Mouse (Mus musculus) adrenal gland, postnatal 10 days (tissue): ENCODE data around the gene Cacna2d2. TPM values are rescaled to one million over a fixed set of nuclear protein-coding genes. Genes with fewer than 3 reads are reported as not detected.

Experiments used
- DNase-seq: peaks from one replicate; pipeline ENCODE4 v3.0.0; 2021; ENCODE audit warnings: mixed read lengths
- total RNA-seq, 2 experiments: library from RNA; stranded (reverse); gene quantifications; 2 replicates each; pipeline ENCODE4 v1.2.3; 2021

Gene Cacna2d2
- total RNA-seq, 2 experiments from 2014 or later: 4.1 to 4.7 TPM

DNA sequence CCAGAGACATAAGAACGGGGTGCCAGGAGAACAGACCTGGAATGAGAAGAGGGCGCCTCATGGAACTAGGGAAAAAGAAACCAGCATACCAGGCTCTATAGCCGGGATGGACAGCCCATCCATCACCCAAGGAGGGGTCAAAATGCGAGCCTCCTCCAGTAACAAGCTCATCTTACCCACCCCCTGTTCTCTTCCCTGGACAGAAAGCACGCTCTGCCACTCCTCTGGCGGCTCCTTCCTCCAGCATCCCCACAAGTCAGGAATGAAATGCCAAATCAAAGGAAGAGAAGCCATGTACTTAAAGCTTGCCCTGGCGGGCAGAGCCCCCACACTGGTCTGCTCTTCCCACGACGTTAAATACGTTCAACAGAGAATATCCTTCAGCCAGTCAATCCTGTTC, 141.6 kb downstream of the Cacna2d2 start:
- DNase-seq: no peak

DNA sequence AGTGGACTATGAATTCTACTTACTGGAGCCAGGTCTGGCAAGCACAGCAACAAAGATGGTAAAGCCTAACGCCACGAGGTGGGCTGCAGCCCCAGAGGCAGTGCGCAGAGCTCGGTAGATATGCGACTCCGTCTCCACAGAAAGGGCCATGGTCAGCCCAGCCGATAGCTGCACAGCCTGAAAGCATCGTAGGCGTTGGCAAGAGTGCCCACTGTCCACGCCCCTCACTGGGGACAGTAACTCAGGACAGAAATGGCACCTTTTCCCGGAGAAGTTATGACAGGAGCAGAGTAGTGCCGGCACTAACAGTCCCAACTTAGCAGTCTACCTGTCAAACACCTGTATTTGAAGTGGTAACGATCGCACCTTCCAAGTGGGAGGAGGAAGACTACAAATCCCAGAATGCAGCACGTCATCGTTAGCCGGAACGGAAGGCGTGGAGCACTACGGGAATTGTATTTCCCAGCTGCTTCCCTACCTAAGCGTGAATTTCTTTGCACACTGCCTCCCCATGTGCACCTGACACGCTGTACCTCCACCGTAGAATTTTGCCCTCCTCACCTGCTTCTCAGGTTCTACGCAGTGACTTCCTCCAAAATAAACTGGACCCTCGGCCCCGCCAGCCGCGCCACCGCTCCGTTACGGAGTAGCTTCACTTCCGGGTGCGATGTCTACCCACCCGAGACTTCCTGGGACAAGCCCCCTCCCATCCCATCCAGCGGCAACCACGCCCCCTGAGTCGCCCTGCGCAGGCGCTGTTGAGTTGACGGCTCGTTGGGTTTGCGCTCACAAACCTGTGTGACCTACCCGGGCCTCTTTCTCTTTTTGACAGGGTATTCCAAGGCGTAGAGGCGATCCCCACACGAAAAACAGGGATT, 142.3 kb downstream of the Cacna2d2 start, which contains the start of the genes Cyb561d2 and Nprl2:
Gene Cyb561d2 (minus strand): TSS at position 720 of the 878 bp plus-strand sequence.
Gene Nprl2 (plus strand): TSS at position 753 of the 878 bp plus-strand sequence.
- peak; percentile 96 for DNase-seq

DNA sequence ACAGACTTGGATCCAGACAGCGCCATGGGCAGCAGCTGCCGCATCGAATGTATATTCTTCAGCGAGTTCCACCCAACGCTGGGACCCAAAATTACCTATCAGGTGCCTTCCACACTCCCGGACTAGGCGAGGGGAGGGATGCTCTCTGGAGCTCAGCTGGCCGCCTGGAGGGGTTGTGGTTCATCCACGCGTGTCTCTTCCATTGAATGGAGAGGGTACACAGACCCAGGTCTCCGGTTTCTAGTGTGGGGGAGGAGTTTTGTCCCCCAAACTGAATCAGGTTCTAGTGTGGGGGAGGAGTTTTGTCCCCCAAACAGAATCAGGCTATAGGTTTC, 142.9 kb downstream of the Cacna2d2 start:
- DNase-seq: no peak

DNA sequence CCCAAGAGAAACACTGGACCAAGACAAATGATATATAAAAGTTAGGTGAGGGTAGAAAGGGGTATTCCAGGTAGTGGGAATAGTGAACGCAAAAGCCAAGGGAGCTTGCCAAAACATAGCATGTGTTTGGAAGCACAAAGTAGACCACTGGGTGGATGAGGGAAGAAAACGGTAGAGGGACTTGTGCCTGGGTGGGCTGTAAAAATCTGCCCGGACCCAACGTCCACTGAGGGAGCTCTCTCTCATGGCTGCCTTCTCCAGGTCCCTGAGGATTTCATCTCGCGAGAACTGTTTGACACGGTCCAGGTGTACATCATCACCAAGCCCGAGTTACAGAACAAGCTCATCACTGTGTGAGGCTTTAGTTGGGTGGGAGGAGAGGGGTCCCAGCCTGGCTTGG, 143.3 kb downstream of the Cacna2d2 start:
- DNase-seq: no peak

DNA sequence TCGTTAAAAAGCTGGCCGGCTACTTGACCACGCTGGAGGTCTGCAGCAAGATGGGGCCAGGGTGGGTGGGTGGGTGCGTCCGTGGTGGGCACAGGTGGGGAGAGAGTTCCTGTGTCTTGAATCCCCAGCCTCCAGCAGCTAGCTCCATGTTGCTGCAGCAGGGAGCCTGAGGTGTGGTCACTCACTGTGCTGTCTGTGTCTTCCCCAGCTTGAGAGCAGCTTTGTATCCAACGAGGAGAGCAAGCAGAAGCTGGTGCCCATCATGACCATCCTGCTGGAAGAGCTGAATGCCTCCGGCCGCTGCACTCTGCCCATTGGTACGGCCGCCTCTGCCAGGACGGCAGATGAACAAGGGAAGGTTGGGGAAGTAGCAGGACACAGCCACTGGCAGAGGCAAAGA, 143.9 kb downstream of the Cacna2d2 start:
- DNase-seq: no peak

DNA sequence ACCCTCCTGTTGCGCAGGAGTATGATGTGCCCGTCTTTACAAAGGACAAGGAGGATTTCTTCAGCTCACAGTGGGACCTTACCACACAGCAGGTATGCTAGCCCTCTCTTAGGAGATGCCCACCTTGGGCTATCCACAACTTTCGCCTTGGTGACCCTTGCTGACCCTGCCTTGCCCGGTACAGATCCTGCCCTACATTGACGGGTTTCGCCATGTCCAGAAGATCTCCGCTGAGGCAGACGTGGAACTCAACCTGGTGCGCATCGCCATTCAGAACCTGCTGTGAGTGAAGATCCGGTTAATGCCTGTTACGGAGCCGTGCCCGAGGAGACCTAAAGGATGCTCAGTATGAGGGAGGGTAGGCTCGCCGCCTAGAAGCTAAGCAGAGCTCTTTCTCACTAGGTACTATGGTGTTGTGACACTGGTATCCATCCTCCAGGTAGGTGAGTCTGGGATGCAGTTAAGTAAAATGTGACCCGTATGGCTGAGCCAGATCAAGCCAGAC, 144.8 kb downstream of the Cacna2d2 start:
- no peak for DNase-seq

DNA sequence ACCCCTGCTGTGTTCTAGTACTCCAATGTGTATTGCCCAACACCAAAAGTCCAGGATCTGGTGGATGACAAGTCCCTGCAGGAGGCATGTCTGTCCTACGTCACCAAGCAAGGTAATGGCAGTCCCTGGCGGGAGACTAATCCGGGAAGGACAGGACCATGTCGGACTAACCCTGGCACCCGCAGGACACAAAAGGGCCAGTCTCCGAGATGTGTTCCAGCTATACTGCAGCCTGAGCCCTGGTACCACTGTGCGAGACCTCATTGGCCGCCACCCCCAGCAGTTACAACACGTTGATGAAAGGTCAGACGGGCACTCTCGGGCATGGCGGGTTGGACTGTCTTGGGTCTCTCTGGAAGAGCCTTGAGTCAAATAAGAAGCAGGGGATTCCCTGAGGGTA, 145.3 kb downstream of the Cacna2d2 start:
- no peak for DNase-seq

DNA sequence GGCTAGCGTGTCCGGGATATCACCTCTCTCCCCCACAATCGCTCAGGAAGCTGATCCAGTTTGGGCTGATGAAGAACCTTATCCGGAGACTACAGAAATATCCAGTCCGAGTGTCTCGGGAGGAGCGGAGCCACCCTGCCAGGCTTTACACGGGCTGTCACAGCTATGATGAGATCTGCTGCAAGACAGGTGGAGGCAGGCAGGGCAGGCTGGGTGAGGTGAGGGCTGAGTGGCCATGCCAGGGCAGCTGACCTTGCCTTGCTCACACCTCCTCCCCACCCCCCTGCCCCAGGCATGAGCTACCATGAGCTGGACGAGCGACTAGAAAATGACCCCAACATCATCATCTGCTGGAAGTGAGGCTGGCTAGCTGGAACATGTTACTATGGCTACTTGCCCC, 145.8 kb downstream of the Cacna2d2 start:
- DNase-seq: no peak

DNA sequence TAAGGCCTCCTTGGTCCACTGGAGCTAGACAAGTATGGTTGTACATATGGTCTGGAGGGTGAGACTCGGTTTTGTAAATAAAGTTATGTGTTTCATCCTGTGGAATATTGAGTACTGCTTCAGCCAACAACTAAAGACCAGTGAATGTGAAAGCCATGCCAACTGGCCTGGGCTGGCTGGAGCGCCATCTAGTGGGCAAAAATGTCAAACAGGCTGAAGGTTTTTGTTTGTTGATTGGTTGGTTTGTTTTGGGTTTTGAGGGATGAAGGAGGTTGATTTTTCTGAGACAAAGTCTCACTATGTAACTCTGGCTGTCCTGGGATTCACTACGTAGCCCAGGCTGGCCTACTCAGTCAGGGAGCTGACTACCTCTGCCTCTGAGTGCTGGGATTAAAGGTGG, 146.2 kb downstream of the Cacna2d2 start:
- peak; percentile 88 for DNase-seq

DNA sequence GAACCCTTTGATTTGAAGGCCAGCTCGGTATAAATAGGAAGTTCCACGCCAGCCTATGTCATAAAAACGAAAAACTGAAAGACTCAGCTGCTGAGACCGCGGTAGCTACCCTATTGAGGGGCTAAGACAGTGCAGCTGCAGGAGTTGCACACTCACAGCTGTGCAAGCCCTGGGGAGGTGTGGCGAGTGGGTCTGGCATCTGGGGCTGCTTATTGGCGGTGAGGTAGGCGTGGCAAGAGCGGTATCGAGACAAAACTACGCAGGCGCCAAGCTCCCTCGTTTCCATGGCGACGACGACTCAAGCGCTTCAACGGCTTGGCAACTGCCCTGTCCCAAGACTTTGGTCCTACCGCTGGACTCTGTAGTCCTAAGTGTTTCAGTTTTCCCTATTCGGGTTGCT, 147.6 kb downstream of the Cacna2d2 start, which contains the start of gene Zmynd10:
Gene Zmynd10 (plus strand): TSS at position 273 of the 400 bp plus-strand sequence.
- DNase-seq: peak; percentile 93

DNA sequence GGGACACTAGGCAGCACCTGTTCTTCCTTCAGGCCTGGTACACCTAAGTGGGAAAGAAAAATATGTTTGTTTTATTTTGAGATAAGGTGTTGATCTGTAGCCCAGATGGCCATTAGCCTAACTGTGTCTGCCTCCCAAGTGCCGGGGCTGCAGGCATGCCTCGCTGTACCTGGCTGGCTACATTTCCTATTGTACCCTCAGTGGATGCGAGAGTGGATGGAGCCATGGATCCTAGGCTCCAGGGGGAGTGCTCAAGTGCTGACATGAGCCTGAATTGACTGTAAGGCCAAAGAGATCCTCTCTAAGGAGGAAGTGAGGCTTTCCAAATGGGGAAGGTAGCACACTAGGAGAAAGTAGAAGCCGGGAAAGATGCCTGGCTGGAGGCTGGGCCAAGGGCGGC, 148.5 kb downstream of the Cacna2d2 start:
- no peak for DNase-seq

DNA sequence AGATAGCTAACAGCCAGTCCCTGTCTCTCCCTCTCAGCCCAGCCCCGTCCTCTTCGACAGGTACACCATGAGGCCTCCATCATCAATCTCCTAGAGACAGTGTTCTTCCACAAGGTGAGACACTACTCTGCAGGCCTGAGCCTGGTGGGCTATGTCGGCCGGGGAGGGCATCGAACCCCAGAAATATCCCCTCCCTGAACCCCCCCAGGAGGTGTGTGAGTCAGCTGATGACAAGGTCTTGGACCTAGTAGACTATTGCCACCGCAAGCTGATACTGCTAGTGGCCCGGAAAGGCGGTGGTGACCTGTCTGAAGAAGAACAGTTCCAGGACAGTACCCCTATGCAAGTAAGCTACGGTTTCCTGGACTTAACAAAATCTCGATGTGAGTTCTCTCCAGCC, 149.4 kb downstream of the Cacna2d2 start:
- no peak for DNase-seq

DNA sequence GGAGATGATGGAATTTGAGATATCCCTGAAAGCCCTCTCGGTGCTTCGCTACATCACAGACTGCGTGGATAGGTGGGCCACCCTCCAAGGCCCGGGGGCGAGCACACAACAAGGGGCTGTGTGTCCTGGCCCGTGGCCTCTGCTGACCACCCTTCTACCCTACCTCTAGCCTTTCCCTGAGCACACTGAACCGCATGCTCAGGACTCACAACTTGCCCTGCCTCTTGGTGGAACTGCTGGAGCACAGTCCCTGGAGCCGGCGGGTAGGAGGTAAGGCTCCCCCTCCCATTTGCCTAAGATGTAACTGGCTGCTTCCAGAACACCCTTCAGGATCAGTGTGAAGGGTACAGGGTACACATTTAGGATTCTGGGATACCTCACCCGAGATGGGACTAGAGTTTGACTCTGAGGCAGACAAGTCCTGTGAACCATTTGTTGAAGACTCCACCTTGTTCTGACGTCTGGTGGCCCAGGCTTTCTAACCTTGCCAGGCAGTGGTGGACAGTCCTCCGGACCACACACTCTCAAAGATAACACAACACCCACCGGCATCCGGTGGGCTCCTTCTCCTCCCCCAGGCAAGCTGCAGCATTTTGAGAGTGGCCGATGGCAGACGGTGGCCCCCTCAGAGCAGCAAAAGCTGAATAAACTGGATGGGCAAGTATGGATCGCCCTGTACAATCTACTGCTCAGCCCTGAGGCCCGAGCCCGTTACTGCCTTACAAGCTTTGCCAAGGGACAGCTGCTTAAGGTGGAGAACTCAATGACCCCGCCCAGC, 150.1 kb downstream of the Cacna2d2 start:
- DNase-seq: no peak

DNA sequence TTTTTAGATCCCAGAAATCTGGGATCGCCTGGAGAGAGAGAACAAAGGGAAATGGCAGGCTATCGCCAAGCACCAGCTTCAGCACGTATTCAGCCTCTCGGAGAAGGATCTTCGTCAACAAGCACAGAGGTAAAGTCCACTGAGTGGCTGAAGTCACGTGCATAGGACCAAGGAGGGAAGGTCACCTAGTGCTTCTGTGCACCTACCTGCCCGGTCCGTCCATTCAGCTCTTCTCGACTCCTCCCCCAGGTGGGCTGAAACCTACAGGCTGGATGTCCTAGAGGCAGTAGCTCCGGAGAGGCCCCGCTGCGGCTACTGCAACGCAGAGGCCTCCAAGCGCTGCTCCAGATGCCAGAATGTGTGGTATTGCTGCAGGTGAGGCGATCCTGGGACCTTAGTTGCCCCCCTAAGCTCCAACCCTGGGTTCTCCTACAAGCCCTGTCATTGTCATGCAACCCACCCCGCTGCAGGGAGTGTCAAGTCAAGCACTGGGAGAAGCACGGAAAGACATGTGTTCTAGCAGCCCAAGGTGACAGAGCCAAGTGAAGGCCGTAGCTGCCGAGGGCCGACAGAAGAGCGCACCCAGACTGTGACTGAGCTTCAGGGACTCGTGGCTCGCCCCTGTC, 151.2 kb downstream of the Cacna2d2 start:
- DNase-seq: no peak

DNA sequence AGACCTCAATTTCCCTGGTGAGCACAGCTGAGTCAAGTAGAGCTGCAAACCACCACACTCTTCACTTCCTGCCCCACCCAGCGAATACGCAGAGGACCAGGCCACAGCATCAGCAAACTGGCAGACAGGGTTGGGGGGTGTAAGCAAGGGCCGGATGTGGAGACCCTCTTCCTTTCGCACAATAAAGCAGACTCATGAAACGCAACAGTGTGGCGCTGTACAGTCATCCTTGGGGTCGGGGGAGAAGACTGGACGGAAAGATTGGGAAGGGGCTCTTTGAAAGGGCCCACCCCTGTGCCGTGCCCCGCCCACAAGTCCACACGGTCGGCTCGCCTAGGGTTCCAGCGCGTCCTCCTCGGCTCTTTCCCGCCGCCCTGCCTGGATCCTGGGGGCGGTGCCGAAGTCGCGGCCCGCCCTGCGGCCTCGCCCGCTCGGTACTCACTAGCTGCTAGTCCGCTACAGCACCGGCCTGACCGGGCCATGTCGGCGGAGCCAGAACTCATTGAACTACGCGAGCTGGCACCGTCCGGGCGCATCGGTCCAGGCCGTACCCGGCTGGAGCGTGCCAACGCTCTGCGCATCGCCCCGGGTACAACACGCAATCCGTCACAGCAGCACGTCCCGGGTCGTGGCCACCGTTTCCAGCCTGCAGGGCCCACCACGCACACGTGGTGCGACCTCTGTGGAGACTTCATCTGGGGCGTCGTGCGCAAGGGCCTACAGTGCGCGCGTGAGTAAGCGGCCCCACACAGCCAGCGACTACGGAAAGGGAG, 151.9 kb downstream of the Cacna2d2 start, which contains the start of gene Rassf1:
Gene Rassf1 (plus strand): TSS at position 439 of the 773 bp plus-strand sequence.
- DNase-seq: peak; percentile 84

DNA sequence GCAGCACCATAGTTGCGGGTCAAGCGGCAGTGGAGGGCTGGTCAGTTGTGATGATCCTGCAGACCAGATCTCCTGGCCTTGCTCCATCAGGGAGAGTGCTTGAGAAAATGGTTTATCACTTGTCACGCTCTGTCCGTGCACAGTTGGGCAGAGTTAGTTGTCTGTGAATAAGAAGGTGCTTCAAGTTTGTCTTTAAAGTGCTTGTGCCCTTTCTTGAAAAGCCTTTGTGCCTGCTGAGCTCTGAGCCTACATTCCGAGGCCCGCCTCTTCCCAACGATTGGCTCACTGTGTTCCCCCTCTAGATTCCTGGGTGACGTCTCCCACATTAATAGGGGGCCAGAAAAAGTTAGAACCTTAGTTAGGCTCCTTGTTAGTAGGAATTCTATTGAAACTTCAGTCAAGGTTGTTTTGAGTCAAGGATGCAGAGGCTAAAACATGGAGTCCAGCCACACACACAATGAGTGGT, 152.5 kb downstream of the Cacna2d2 start:
- DNase-seq: no peak

DNA sequence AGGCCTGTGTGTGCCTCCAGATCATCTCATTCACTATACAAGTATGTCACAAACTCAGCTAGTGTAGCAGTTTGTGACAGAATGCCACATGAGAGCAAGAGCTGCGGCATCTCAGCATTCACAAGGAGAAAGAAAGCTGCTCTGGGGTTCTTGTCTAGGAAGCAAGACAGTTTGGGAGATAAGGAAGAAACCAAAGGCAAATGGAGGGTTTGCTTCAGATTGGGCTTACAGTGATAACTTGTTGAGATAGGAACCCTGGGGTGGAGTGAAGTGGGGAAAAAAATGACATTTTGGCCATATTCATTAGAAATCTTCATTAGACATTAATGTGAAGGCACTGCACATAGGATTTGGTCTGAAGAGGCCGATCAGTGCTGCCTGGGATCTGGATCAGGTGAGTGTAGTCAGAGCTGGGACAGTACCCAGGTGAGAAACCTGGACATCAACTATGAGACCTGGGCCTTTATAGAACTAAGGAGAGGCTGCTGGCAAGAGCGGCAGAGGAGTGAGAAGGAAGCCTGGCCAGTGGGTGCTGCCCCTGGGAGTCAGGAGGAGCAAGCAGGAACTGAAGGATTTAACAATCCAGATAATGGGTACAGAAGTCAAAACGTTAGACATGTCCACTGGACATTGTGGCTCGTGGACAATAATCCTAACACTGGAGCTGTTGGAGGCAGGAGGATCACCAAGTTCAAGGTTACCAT, 153.4 kb downstream of the Cacna2d2 start:
- no peak for DNase-seq

DNA sequence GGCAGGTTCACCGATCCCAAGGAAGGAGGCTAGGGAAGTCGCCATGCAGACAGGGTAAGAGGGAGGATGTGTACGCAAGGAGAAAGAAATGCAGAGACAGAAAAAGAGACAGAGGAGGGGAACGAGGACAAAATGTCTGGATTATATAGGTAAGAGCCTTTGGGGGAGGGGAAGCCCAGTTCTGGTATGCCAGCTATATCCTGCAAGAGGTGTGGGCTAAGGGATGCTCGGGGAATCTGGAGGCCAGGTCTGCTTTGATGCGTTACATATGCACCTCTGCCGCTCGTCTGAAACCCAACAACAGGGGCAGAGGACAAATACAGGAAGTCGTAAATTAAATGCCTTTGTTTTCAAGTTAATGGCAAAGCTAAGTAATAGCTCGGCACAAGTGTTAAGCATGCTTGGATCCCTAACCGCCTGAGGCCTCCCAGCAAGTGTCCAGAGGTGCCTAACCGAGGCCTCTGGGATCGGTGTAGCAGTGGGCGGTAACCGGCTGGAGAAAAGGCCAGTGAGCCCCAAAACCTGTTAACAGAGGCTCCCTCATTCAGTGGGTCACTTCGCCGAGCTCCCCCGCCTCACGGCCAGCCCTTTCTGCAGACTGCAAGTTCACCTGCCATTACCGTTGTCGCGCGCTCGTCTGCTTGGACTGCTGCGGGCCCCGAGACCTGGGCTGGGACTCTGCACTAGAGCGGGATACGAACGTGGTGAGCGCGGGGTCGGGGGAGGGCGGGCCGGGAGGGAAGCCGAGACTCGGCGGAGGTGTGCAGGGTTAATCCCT, 154.3 kb downstream of the Cacna2d2 start:
- peak; percentile 61 for DNase-seq

DNA sequence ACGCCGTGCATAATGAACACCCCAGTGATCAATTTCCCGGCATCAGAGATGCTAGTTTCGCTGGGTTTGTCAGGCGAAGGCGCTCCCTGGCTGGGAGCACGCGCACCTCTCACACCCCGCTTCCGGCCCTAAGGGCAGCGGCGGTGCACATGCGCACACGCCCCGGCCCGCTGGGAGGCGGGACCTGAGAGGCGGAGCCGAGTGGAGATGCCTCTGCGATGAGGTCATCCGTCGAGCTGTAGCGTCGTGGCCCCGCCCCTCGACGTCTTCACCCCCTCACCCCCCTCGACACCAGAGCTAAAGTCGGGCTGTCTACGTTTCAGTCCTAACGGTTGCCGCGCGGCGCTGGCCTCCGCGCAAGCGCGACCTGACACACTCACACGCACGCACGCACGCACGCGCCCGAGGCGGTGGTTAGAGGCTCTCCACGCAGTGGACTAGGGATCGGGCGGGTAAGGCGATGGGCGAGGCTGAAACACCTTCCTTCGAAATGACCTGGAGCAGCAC, 155.0 kb downstream of the Cacna2d2 start:
- DNase-seq: peak; percentile 96

DNA sequence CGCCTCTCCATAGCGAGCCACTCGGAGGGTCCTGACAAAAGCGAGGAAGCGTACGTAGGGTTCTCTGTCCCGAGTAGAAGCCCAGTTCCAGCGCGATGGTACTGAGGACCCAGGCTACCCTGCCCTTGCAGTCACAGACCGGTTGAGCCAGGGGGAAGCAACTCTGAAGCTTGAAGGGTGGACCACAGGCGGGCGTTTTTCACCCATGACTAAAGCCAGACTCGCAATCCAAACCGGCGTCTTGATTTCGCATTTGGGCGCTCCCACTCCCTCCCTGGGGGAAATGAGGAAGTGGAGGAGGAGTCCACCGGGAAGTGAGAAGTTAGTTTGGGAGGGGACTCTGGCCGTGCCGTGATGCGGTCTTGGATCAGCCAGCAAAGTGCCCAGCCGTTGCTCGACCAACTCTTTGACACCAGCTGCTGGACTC, 155.6 kb downstream of the Cacna2d2 start:
- peak; percentile 75 for DNase-seq
